Mouse (Mus musculus) heart, embryonic 13.5 days (tissue): ENCODE measurements around the gene Mtfr1l. TPM values are rescaled to one million over a fixed set of nuclear protein-coding genes. Genes with fewer than 3 reads are reported as not detected.
A peak's percentile ranks its signal among the peaks of the same experiment; 100 is the strongest.

Source experiments
- ATAC-seq: fragments of 200-750 bp; cut with Nextera tagmentation; 2 replicates; pipeline ENCODE4 v1.8.0; 2017; ENCODE audit warnings: moderate TSS enrichment; ENCODE audit not compliant: insufficient number of reproducible peaks, low FRiP score, low TSS enrichment; ENCODE audit errors: extremely low read depth
- H3K27ac ChIP-seq: fragments of 300-500 bp; sonication (generic); replicated peaks from 2 replicates; pipeline ENCODE4 v1.5.1; 2015; ENCODE audit warnings: moderate library complexity, mild to moderate bottlenecking, inconsistent platforms
- H3K27me3 ChIP-seq: fragments of 300-500 bp; sonication (generic); replicated peaks from 2 replicates; pipeline ENCODE4 v1.6.1; 2015; ENCODE audit warnings: mild to moderate bottlenecking, inconsistent platforms
- H3K36me3 ChIP-seq: fragments of 300-500 bp; sonication (generic); 2 replicates; pipeline ENCODE4 v1.6.1; 2015; ENCODE audit warnings: mild to moderate bottlenecking, inconsistent platforms
- H3K4me1 ChIP-seq: fragments of 300-500 bp; sonication (generic); 2 replicates; pipeline ENCODE4 v1.6.1; 2015; ENCODE audit warnings: inconsistent platforms
- H3K4me2 ChIP-seq: fragments of 300-500 bp; sonication (generic); 2 replicates; pipeline ENCODE4 v1.6.1; 2015; ENCODE audit warnings: inconsistent platforms, mild to moderate bottlenecking, moderate library complexity
- H3K4me3 ChIP-seq: fragments of 300-500 bp; sonication (generic); 2 replicates; pipeline ENCODE4 v1.5.1; 2015; ENCODE audit warnings: moderate library complexity, mild to moderate bottlenecking, inconsistent platforms
- H3K9ac ChIP-seq: fragments of 300-500 bp; sonication (generic); 2 replicates; pipeline ENCODE4 v1.6.1; 2015; ENCODE audit warnings: inconsistent platforms, mild to moderate bottlenecking, moderate library complexity
- H3K9me3 ChIP-seq: fragments of 300-500 bp; sonication (generic); 2 replicates; pipeline ENCODE4 v1.6.1; 2016; ENCODE audit warnings: inconsistent platforms
- WGBS: fragments of 180-500 bp; shearing (Covaris S2); methylation state at CpG from one replicate; pipeline ENCODE4 v1.1.7; 2015; ENCODE audit warnings: mixed read lengths; 5-methylcytosine and 5-hydroxymethylcytosine counted together
- polyA plus RNA-seq: library from polyadenylated mRNA; unstranded; fragments of >200 nt; fragmentation: Nextera tagmentation; extraction: Ambion mirVana; gene quantifications from 2 replicates; pipeline ENCODE4 v1.2.1, GENCODE M21; 2015

Gene Mtfr1l
- polyA plus RNA-seq, 1 experiment from 2014 or later: 142 TPM

DNA sequence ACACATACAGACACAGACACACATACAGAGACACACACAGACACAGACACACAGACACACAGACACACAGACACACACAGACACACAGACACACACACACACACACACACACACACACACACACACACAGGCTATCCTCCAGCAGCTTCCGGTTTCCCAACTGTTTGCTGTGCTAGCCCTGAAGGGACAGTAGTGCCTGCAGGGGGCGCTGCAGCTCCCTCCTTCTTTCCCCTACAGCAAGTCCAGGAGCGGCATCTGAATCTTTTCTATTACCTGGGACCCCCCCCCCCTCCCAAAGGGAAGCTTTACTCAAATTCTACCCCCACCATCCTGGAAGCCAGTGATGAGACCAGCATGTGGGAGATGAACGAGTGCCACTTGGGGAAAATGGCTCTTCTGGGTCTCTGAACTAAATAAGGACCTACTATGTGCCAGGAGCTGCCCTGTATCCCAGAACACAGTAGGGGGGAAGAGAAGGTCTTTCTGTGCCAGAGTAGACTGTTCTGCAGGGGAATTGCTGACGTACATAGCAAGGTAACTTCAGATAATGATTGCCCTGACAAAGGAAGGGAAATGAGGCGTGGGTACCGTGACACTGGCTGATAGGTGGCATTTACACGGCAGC lies 20.9 kb upstream of the Mtfr1l start:
- H3K4me1 ChIP-seq: peaks cover 30% of the 10 kb centered on the region
- no peaks in the 10 kb centered on the region for H3K9me3 ChIP-seq
- 70% methylated on average over 8 of the region's 8 CpGs for WGBS
- no peak overlapping the region for H3K4me3 ChIP-seq
- no peak overlapping the region for H3K27ac ChIP-seq
- no peaks in the 10 kb centered on the region for H3K27me3 ChIP-seq
- H3K9ac ChIP-seq: no peak overlapping the region
- ATAC-seq: no peak
- 0 out of 2 replicates have a peak, but pooled peaks cover 6% of the 10 kb centered on the region for H3K36me3 ChIP-seq
- H3K4me2 ChIP-seq: no peak overlapping the region

DNA sequence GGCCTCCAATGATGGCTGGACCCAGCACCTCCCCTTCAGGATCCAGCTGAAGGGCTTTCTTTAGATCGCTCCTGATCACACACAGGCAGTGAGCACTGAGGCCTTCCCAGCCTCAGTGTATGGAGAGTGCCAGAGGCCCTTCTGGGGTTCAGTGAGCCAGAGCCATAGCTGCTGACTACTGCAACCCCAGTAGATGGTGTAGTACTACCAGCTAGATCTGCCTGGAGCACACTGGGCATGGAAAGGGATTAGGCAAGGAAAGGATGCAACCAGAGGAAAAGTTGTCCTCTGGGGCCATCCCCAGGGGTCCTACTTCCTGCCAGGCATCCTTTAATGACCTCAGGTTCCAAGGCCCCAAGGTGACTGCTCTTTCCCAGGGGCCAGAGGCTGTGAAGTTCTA lies 18.4 kb upstream of the Mtfr1l start:
- Histone ChIP-seq H3K4me3 (no peak overlapping the region), H3K9ac (no peak overlapping the region), H3K4me2 (no peak overlapping the region), H3K4me1 (peaks cover 40% of the 10 kb centered on the region), H3K27ac (no peak overlapping the region), H3K9me3 (peaks cover 6% of the 10 kb centered on the region), H3K27me3 (no peaks in the 10 kb centered on the region), H3K36me3 (peaks cover 24% of the 10 kb centered on the region)
- ATAC-seq: no peak
- 67% methylated on average over 1 of the region's 1 CpGs for WGBS

DNA sequence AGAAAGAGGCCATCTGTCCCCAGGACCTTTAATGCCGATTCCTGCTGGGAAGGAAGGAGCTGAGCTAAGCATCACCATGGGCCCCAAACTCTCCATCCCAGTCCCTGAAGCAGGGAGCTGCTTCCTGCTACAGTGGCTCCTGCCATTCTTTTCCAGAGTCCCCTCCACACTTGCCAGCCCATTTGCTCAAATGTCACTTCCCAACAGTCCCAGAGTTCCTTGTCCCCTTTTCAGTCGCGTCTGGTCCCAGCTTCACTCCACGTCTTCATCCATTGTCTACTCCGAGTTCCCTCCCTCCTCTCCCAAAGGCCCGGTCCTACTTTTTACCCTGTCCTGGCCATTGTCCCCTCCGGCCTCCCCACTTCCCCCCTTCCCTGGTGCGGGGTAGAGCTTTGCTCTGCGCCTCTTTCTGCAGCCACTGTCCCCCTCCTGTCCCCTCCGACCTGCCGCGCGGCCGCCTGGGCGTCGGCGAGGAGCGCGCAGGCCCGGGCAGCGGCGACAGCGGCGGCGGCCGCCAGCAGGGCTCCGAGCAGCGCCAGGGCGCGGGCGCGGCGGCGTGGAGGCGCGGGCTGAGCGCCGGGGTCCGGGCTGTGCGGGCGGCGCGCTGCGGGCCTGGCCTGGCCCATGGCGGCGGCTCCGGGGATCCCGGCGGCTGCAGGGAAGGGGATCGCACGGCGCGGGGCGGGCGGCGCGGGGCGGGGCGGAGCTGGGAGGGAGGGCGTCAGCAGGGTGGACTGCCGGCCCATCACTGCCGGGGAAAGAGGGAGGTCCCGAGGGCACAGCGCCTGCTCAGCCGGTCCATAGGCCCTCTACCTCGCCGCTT lies 16.5 kb upstream of the Mtfr1l start, which contains the start of gene Selenon:
TSS of gene Selenon (minus strand) at position 673 of the 823 bp plus-strand sequence.
- Histone ChIP-seq H3K36me3 (peaks cover 39% of the 10 kb centered on the region), H3K27me3 (no peaks in the 10 kb centered on the region), H3K9ac (peak within 1 kb of the TSS; percentile 98), H3K27ac (peak within 1 kb of the TSS; percentile 86), H3K4me3 (peak within 1 kb of the TSS; percentile 86), H3K4me2 (peak within 1 kb of the TSS; percentile 73), H3K9me3 (peaks cover 6% of the 10 kb centered on the region), H3K4me1 (peaks cover 44% of the 10 kb centered on the region)
- 1% methylated on average over 45 of the region's 67 CpGs for WGBS
- peak; percentile 73; the same call in 1 of the 2 replicates for ATAC-seq

- H3K4me3 ChIP-seq: no peak overlapping the region
- WGBS: 96% methylated on average over 8 of the region's 8 CpGs
- H3K4me1 ChIP-seq: peaks cover 47% of the 10 kb centered on the region
- peaks cover 53% of the 10 kb centered on the region for H3K36me3 ChIP-seq
- peaks cover 6% of the 10 kb centered on the region for H3K9me3 ChIP-seq
- no peak overlapping the region for H3K27ac ChIP-seq
- no peak for ATAC-seq
- H3K9ac ChIP-seq: no peak overlapping the region
- no peaks in the 10 kb centered on the region for H3K27me3 ChIP-seq
- no peak overlapping the region for H3K4me2 ChIP-seq
Observed at GRCm38 (mm10) chr4:134549899-134550298, 14.7 kb upstream of the Mtfr1l start.

DNA sequence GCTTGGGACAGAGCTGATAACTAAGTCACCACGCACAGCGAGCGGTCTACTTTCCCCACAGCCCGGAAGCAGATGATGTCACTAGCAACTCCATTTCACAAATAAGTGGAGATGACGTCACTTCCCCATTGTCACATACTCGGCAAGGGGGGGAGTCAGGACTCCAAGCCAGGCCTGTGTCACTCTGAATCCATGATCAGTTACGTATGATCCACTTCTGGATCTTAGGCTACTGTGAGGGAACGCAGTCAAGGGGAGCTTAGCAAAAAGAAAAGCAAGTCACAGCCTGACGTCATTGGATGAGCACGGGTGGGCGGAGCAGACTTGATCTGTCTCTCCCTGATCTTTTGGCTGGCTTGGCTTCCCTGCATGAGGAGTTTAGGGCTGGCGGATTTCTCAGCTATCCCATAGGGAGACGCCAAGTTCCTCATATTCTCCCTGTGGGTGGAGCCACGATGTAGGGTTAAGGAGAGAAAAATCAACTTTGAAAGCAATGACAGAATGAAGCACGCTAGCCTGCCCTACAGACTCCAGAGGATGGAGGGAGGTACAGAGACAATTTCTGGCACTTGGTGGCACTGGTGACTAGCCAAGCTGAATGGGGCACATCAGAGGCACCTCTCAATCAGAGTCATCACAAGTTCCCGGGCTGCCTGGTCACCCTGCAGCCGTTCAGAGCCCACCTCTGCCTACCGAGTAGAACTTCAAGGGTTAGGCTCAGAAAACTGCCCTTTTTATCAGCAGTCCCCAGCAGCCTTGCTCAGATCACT lies 13.2 kb upstream of the Mtfr1l start:
- peaks cover 67% of the 10 kb centered on the region for H3K36me3 ChIP-seq
- peaks cover 6% of the 10 kb centered on the region for H3K9me3 ChIP-seq
- peak overlapping the region; percentile 8; the same call in 1 of the 2 replicates for H3K9ac ChIP-seq
- no peak for ATAC-seq
- peaks cover 47% of the 10 kb centered on the region for H3K4me1 ChIP-seq
- WGBS: 51% methylated on average over 18 of the region's 18 CpGs
- H3K27ac ChIP-seq: 0 out of 2 replicates have a peak overlapping the region, but pooled peaks have one; percentile 22
- H3K27me3 ChIP-seq: no peaks in the 10 kb centered on the region
- H3K4me2 ChIP-seq: no peak overlapping the region
- H3K4me3 ChIP-seq: no peak overlapping the region

GRCm38 (mm10) chr4:134546814-134547705 lies 11.9 kb upstream of the Mtfr1l start:
- no peak overlapping the region for H3K4me2 ChIP-seq
- 64% methylated on average over 9 of the region's 9 CpGs for WGBS
- peaks cover 78% of the 10 kb centered on the region for H3K36me3 ChIP-seq
- no peaks in the 10 kb centered on the region for H3K27me3 ChIP-seq
- peak overlapping the region; percentile 37 for H3K9ac ChIP-seq
- peak overlapping the region; percentile 57 for H3K27ac ChIP-seq
- H3K4me1 ChIP-seq: peaks cover 41% of the 10 kb centered on the region
- no peak for ATAC-seq
- peaks cover 6% of the 10 kb centered on the region for H3K9me3 ChIP-seq
- H3K4me3 ChIP-seq: no peak overlapping the region

DNA sequence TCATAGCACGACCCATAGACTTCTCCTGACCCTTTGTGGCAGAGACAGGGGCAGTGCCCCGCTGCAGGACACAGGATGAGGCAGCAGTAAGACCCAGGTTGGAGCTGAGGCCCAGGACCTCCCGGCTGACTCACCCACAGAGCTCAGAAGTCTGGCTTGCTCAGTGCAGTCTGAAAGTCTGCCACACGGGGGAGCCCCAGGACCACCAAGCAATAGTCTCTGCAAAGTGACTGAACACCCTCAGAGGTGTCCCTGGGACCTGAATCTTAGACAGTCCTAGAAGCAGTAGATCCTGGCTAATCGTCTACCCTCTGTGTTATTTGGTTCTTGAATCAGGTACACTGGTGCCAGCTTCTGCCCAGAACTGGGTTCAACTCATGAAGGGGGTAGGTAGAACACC lies 8.1 kb upstream of the Mtfr1l start:
- 1% methylated on average over 5 of the region's 5 CpGs for WGBS

GRCm38 (mm10) chr4:134542726-134543125 lies 7.5 kb upstream of the Mtfr1l start:
- Histone ChIP-seq H3K27ac (no peak overlapping the region), H3K27me3 (no peaks in the 10 kb centered on the region), H3K36me3 (peaks cover 85% of the 10 kb centered on the region), H3K9me3 (no peaks in the 10 kb centered on the region), H3K4me3 (no peak overlapping the region), H3K9ac (no peak overlapping the region), H3K4me2 (no peak overlapping the region), H3K4me1 (peaks cover 14% of the 10 kb centered on the region)
- WGBS: 83% methylated on average over 9 of the region's 9 CpGs
- no peak for ATAC-seq

More for the DNA sequence above, 8.1 kb upstream of the Mtfr1l start:
- H3K27ac ChIP-seq: no peak overlapping the region
- no peak overlapping the region for H3K4me3 ChIP-seq
- peaks cover 20% of the 10 kb centered on the region for H3K4me1 ChIP-seq
- H3K36me3 ChIP-seq: peaks cover 89% of the 10 kb centered on the region
- 0 out of 2 replicates have a peak overlapping the region, but pooled peaks have one; percentile 50 for H3K9ac ChIP-seq
- no peaks in the 10 kb centered on the region for H3K9me3 ChIP-seq
- ATAC-seq: no peak
- H3K27me3 ChIP-seq: no peaks in the 10 kb centered on the region
- no peak overlapping the region for H3K4me2 ChIP-seq

DNA sequence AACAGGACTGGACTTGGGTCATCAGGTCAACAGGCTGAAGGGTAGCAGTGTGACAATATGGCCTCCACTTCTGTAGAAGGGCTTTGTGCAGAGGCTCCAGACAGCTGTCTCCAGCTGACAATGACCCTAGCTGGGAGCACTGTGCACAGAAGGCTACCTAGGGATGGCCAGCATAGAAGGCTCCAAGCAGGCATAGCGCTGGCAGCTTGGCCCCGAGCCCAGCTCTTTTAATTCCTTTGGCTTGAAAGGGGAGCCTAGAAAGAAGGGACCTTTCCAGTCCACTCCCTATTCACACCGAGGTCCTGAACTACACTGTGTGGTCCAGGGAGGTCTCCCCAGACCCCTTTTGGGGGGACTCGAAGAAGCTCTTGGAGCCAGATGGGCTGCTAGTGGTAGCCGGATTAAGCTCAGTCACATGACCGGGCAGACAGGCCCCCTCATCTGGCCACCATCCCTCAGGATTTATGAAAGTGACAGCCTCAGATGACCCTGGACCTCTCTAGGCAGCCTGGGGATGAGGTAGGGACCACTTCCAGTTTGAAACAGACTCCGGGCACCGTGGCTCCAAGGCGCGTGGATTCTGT lies 3.9 kb upstream of the Mtfr1l start:
- Histone ChIP-seq H3K27ac (no peak overlapping the region; the same call in 1 of the 2 replicates), H3K4me3 (no peak overlapping the region), H3K9ac (no peak overlapping the region; the same call in 1 of the 2 replicates), H3K27me3 (no peaks in the 10 kb centered on the region), H3K36me3 (peaks cover 56% of the 10 kb centered on the region), H3K4me1 (peaks cover 11% of the 10 kb centered on the region), H3K4me2 (no peak overlapping the region), H3K9me3 (no peaks in the 10 kb centered on the region)
- no peak for ATAC-seq
- WGBS: 79% methylated on average over 10 of the region's 10 CpGs

GRCm38 (mm10) chr4:134535787-134536151 lies 582 bp upstream of the Mtfr1l start:
- Histone ChIP-seq H3K9ac (peak overlapping the region; percentile 78), H3K27ac (peak overlapping the region; percentile 93), H3K9me3 (no peaks in the 10 kb centered on the region), H3K27me3 (no peaks in the 10 kb centered on the region), H3K36me3 (peaks cover 41% of the 10 kb centered on the region), H3K4me1 (peaks cover 40% of the 10 kb centered on the region), H3K4me2 (peak overlapping the region; percentile 99), H3K4me3 (peak overlapping the region; percentile 98)
- ATAC-seq: no peak
- WGBS: 18% methylated on average over 8 of the region's 8 CpGs
